Comparison of ENCODE assay signal across 8 mouse cellular contexts in genomic region chr2:118256621-118257053, GRCm38 (mm10). TPM values are rescaled to one million over a fixed set of nuclear protein-coding genes. Genes with fewer than 3 reads are reported as not detected.
DNase-seq lines count a peak whose midpoint lies in the region; ATAC-seq lines count a peak whose summit lies in the region.

Gene Fsip1, minus strand, starts transcription at chr2:118256966.

- 2% methylated on average over 25 of the region's 25 CpGs for WGBS in intestine, embryonic 15.5 days
- 2% methylated on average over 25 of the region's 25 CpGs for WGBS in midbrain, embryonic 11.5 days

- H3K4me1 ChIP-seq in intestine, embryonic 15.5 days (replicated peaks), result 0 out of 2 replicates have a peak, but pooled peaks cover 4% of the 10 kb centered on the region
- H3K4me1 ChIP-seq in midbrain, embryonic 11.5 days (ENCODE audit: control insufficient read depth, insufficient read depth, low read length), result no peaks in the 10 kb centered on the region

- H3K27me3 ChIP-seq in intestine, embryonic 15.5 days (replicated peaks), result no peaks in the 10 kb centered on the region
- no peaks in the 10 kb centered on the region for H3K27me3 ChIP-seq in midbrain, embryonic 11.5 days (ENCODE audit: control insufficient read depth, insufficient read depth, low read length)

- H3K4me3 ChIP-seq in intestine, embryonic 15.5 days (replicated peaks), result peak within 1 kb of the TSS; percentile 50
- peak within 1 kb of the TSS; percentile 34 for H3K4me3 ChIP-seq in midbrain, embryonic 11.5 days (ENCODE audit: low read depth, low read length)

- H3K9ac ChIP-seq in intestine, embryonic 15.5 days, result 0 out of 2 replicates have a peak within 1 kb of the TSS, but pooled peaks have one; percentile 10
- H3K9ac ChIP-seq in midbrain, embryonic 11.5 days (ENCODE audit: low read length), result peak within 1 kb of the TSS; percentile 26; the same call in 1 of the 2 replicates

- no peaks in the 10 kb centered on the region for H3K36me3 ChIP-seq in intestine, embryonic 15.5 days
- no peaks in the 10 kb centered on the region for H3K36me3 ChIP-seq in midbrain, embryonic 11.5 days (ENCODE audit: control insufficient read depth, insufficient read depth, low read length)

- intact Hi-C loops in gastrocnemius, postnatal 36 days (cut with DNase I), result no loop called here
- intact Hi-C loops in left cerebral cortex, postnatal 4 days (cut with DNase I), result no loop called here

- no peaks in the 10 kb centered on the region for H3K9me3 ChIP-seq in intestine, embryonic 15.5 days
- no peaks in the 10 kb centered on the region for H3K9me3 ChIP-seq in midbrain, embryonic 11.5 days (ENCODE audit: control insufficient read depth, low read length)

- DNase-seq in embryo, embryonic 11.5 days (ENCODE audit: low read depth, low spot score), result peak; percentile 73
- peak; percentile 49 to 56 for DNase-seq in gastrocnemius, postnatal 36 days
- peak; percentile 64 for DNase-seq in left cerebral cortex, postnatal 4 days
- peak; percentile 97 for DNase-seq in midbrain, embryonic 11.5 days (ENCODE audit: low spot score, missing footprints)
- DNase-seq in right cerebral cortex, postnatal 4 days, result peak; percentile 71
- no peak for DNase-seq in MN1 (ENCODE audit: low spot score)

- ATAC-seq in activated CD4-positive, CD25-positive, alpha-beta regulatory T cell, adult 4 months, result peak; percentile 97
- ATAC-seq in intestine, embryonic 15.5 days, result peak; percentile 99
- ATAC-seq in midbrain, embryonic 11.5 days (ENCODE audit: low FRiP score), result peak; percentile 97

- H3K4me2 ChIP-seq in intestine, embryonic 15.5 days (replicated peaks), result peak within 1 kb of the TSS; percentile 83
- H3K4me2 ChIP-seq in midbrain, embryonic 11.5 days, result peak within 1 kb of the TSS; percentile 53

- H3K27ac ChIP-seq in intestine, embryonic 15.5 days, result no peak within 1 kb of the TSS
- H3K27ac ChIP-seq in midbrain, embryonic 11.5 days (ENCODE audit: low read depth, low read length), result no peak within 1 kb of the TSS

RNA-seq across cellular contexts. Expression of gene Fsip1, which starts in this region (rescaled TPM):
- polyA plus RNA-seq in activated CD4-positive, CD25-positive, alpha-beta regulatory T cell, adult 4 months (2017; shearing (Covaris generic)), result not detected
- total RNA-seq in gastrocnemius, postnatal 36 days (2021), result not detected
- polyA plus RNA-seq in intestine, embryonic 15.5 days (2015; fragmentation: Nextera tagmentation; extraction: Ambion mirVana), result 0.14 and 0.19 TPM in 2 replicates
- 1 to 10 TPM; 4.2 to 5.3 TPM for total RNA-seq in left cerebral cortex, postnatal 4 days (2021)
- polyA plus RNA-seq in midbrain, embryonic 11.5 days (2014; fragmentation: Nextera tagmentation; extraction: Ambion mirVana), result 2.3 and 2.8 TPM in 2 replicates

Comparison
In these comparisons a context has a peak if more than half of its experiments do, and no peak if none do; other contexts are left out.
1. RNA of gene Fsip1 (total RNA-seq): 4.2 to 5.3 TPM in left cerebral cortex, postnatal 4 days; not detected in gastrocnemius, postnatal 36 days; every median in the first group is over 4 times any median in the second.
2. Peak in ATAC-seq in activated CD4-positive, CD25-positive, alpha-beta regulatory T cell, adult 4 months; RNA of the gene not detected or under 1 TPM.
3. Peak in DNase-seq in gastrocnemius, postnatal 36 days; RNA of the gene not detected or under 1 TPM.
4. Peak in ATAC-seq, H3K4me3 ChIP-seq, H3K9ac ChIP-seq and H3K4me2 ChIP-seq in intestine, embryonic 15.5 days; RNA of the gene not detected or under 1 TPM.
5. Peak in every context shown above with its lines, with median percentiles within 50 percentile points of each other: ATAC-seq.